Mouse (Mus musculus) liver, embryonic 16.5 days (tissue): ENCODE data around the gene Slc25a22. TPM values are rescaled to one million over a fixed set of nuclear protein-coding genes. Genes with fewer than 3 reads are reported as not detected.

ENCODE experiments used
- ATAC-seq: fragments of 200-750 bp; cut with Nextera tagmentation; 2 replicates; pipeline ENCODE4 v1.8.0; 2017; ENCODE audit warnings: low read depth, mild to moderate bottlenecking, moderate number of reproducible peaks, moderate library complexity
- H3K27ac ChIP-seq: fragments of 300-500 bp; sonication (generic); 2 replicates; pipeline ENCODE4 v1.5.1; 2014; ENCODE audit warnings: mild to moderate bottlenecking, low read length
- H3K27me3 ChIP-seq: fragments of 300-500 bp; sonication (generic); 2 replicates; pipeline ENCODE4 v1.6.1; 2014; ENCODE audit warnings: low read depth, low read length, mixed read lengths; ENCODE audit not compliant: control insufficient read depth, insufficient read depth
- H3K36me3 ChIP-seq: fragments of 300-500 bp; sonication (generic); 2 replicates; pipeline ENCODE4 v1.6.1; 2014; ENCODE audit warnings: mild to moderate bottlenecking; ENCODE audit not compliant: control insufficient read depth, insufficient read depth
- H3K4me1 ChIP-seq: fragments of 300-500 bp; sonication (generic); 2 replicates; pipeline ENCODE4 v1.6.1; 2014; ENCODE audit warnings: low read depth, low read length, mixed read lengths; ENCODE audit not compliant: control insufficient read depth
- H3K4me2 ChIP-seq: fragments of 300-500 bp; sonication (generic); 2 replicates; pipeline ENCODE4 v1.6.1; 2014; ENCODE audit warnings: low read depth, low read length, mixed read lengths
- H3K4me3 ChIP-seq: fragments of 300-500 bp; sonication (generic); 2 replicates; pipeline ENCODE4 v1.5.1; 2014; ENCODE audit warnings: low read depth, mild to moderate bottlenecking, low read length
- H3K9ac ChIP-seq: fragments of 300-500 bp; sonication (generic); 2 replicates; pipeline ENCODE4 v1.6.1; 2014; ENCODE audit warnings: low read depth, low read length
- H3K9me3 ChIP-seq: fragments of 300-500 bp; sonication (generic); replicated peaks from 2 replicates; pipeline ENCODE4 v1.6.1; 2016; ENCODE audit warnings: low read length; ENCODE audit not compliant: control insufficient read depth
- WGBS: fragments of 180-500 bp; shearing (Covaris S2); extraction: QIAGEN DNeasy Blood & Tissue Kit; methylation state at CpG from one replicate; pipeline ENCODE4 v1.1.7; 2014; ENCODE audit not compliant: insufficient replicate concordance; 5-methylcytosine and 5-hydroxymethylcytosine counted together
- polyA plus RNA-seq: library from polyadenylated mRNA; unstranded; fragments of >200 nt; fragmentation: Nextera tagmentation; extraction: Ambion mirVana; gene quantifications from 2 replicates; pipeline ENCODE4 v1.2.1, GENCODE M21; 2015

The Slc25a22 gene
- polyA plus RNA-seq, 1 experiment from 2014 or later = 20.7 TPM

GRCm38 (mm10) chr7:141481498-141482401 is 44.1 kb upstream of the Slc25a22 start:
- H3K4me2 ChIP-seq = peak overlapping the region; percentile 77
- peaks cover 26% of the 10 kb centered on the region for H3K27me3 ChIP-seq
- H3K4me3 ChIP-seq = peak overlapping the region; percentile 55
- H3K4me1 ChIP-seq = peaks cover 42% of the 10 kb centered on the region
- ATAC-seq = no peak
- H3K36me3 ChIP-seq = peaks cover 6% of the 10 kb centered on the region; the same call in 1 of the 2 replicates
- peak overlapping the region; percentile 31 for H3K9ac ChIP-seq
- WGBS = 3% methylated on average over 70 of the region's 81 CpGs
- no peak overlapping the region for H3K27ac ChIP-seq
- H3K9me3 ChIP-seq = no peaks in the 10 kb centered on the region

GRCm38 (mm10) chr7:141480842-141481497 is 43.3 kb upstream of the Slc25a22 start:
- 0 out of 2 replicates have a peak, but pooled peaks cover under 1% of the 10 kb centered on the region for H3K36me3 ChIP-seq
- H3K4me2 ChIP-seq = peak overlapping the region; percentile 77
- H3K27me3 ChIP-seq = peaks cover 26% of the 10 kb centered on the region
- no peak overlapping the region for H3K9ac ChIP-seq
- H3K4me3 ChIP-seq = peak overlapping the region; percentile 55; the same call in 1 of the 2 replicates
- H3K4me1 ChIP-seq = peaks cover 49% of the 10 kb centered on the region
- WGBS = 5% methylated on average over 10 of the region's 10 CpGs
- peak; percentile 40 for ATAC-seq
- no peak overlapping the region for H3K27ac ChIP-seq
- H3K9me3 ChIP-seq = no peaks in the 10 kb centered on the region

- H3K4me2 ChIP-seq = no peak overlapping the region
- H3K9me3 ChIP-seq = no peaks in the 10 kb centered on the region
- H3K27ac ChIP-seq = 0 out of 2 replicates have a peak overlapping the region, but pooled peaks have one; percentile 12
- H3K4me1 ChIP-seq = peaks cover 68% of the 10 kb centered on the region
- peaks cover 24% of the 10 kb centered on the region for H3K27me3 ChIP-seq
- no peak overlapping the region for H3K4me3 ChIP-seq
- 16% methylated on average over 5 of the region's 5 CpGs for WGBS
- ATAC-seq = no peak
- H3K36me3 ChIP-seq = no peaks in the 10 kb centered on the region
- H3K9ac ChIP-seq = peak overlapping the region; percentile 39
These were observed 40.6 kb upstream of the Slc25a22 start for GRCm38 (mm10) chr7:141478270-141478748.

- Histone ChIP-seq H3K36me3 (peaks cover 1% of the 10 kb centered on the region; the same call in 1 of the 2 replicates), H3K4me3 (no peak overlapping the region), H3K9ac (peak overlapping the region; percentile 34; the same call in 1 of the 2 replicates), H3K4me2 (peak overlapping the region; percentile 99), H3K4me1 (peaks cover 69% of the 10 kb centered on the region), H3K27ac (peak overlapping the region; percentile 92), H3K9me3 (no peaks in the 10 kb centered on the region), H3K27me3 (peaks cover 19% of the 10 kb centered on the region)
- ATAC-seq = no peak
- WGBS = 23% methylated on average over 4 of the region's 4 CpGs
These were observed 40.0 kb upstream of the Slc25a22 start for GRCm38 (mm10) chr7:141477578-141478269.

GRCm38 (mm10) chr7:141476981-141477370 is 39.3 kb upstream of the Slc25a22 start:
- ATAC-seq = 0 out of 2 replicates have a peak, but pooled peaks have one; percentile 4
- WGBS = 2% methylated on average over 7 of the region's 7 CpGs
- Histone ChIP-seq H3K4me3 (peak overlapping the region; percentile 84), H3K4me2 (peak overlapping the region; percentile 99), H3K9ac (peak overlapping the region; percentile 34), H3K36me3 (peaks cover 3% of the 10 kb centered on the region; the same call in 1 of the 2 replicates), H3K4me1 (peaks cover 63% of the 10 kb centered on the region), H3K27ac (peak overlapping the region; percentile 92), H3K9me3 (no peaks in the 10 kb centered on the region), H3K27me3 (peaks cover 12% of the 10 kb centered on the region)

GRCm38 (mm10) chr7:141476226-141476980 is 38.7 kb upstream of the Slc25a22 start:
- H3K4me1 ChIP-seq = peaks cover 57% of the 10 kb centered on the region
- peak; percentile 50 for ATAC-seq

GRCm38 (mm10) chr7:141475805-141476158 is 38.1 kb upstream of the Slc25a22 start:
- Histone ChIP-seq H3K36me3 (peaks cover 7% of the 10 kb centered on the region; the same call in 1 of the 2 replicates), H3K9me3 (no peaks in the 10 kb centered on the region), H3K4me3 (peak overlapping the region; percentile 84), H3K27ac (peak overlapping the region; percentile 92), H3K27me3 (no peaks in the 10 kb centered on the region), H3K4me2 (peak overlapping the region; percentile 99), H3K4me1 (peaks cover 51% of the 10 kb centered on the region), H3K9ac (peak overlapping the region; percentile 87)
- WGBS = under 1% methylated on average over 12 of the region's 12 CpGs
- no peak for ATAC-seq

More at GRCm38 (mm10) chr7:141476226-141476980, 38.7 kb upstream of the Slc25a22 start:
- 0% methylated on average over 13 of the region's 17 CpGs for WGBS
- H3K9ac ChIP-seq = peak overlapping the region; percentile 87
- peaks cover 3% of the 10 kb centered on the region; the same call in 1 of the 2 replicates for H3K36me3 ChIP-seq
- peak overlapping the region; percentile 84 for H3K4me3 ChIP-seq
- H3K27ac ChIP-seq = peak overlapping the region; percentile 92
- no peaks in the 10 kb centered on the region for H3K9me3 ChIP-seq
- H3K4me2 ChIP-seq = peak overlapping the region; percentile 99
- peaks cover 6% of the 10 kb centered on the region for H3K27me3 ChIP-seq
